Mouse (Mus musculus) thymus, postnatal 25 days (tissue): Measurements from ENCODE around the gene Hhipl2.
"Not testable (repeated sequence)": the region's sequence is repeated elsewhere in the genome, so short reads cannot be mapped to it uniquely, and the experiment has no call there.

Source experiments
- DNase-seq: peaks from one replicate; pipeline ENCODE4 v3.0.0; 2022

Hhipl2 gene

GRCm38 (mm10) chr1:183417873-183418272 lies at the start of gene Hhipl2:
TSS of gene Hhipl2 (plus strand) at chr1:183418215.
- no peak for DNase-seq

GRCm38 (mm10) chr1:183368601-183369400 lies 49.2 kb upstream of the Hhipl2 start:
- no peak for DNase-seq

- DNase-seq: peak; percentile 95
Observed at GRCm38 (mm10) chr1:183369427-183370014, 48.5 kb upstream of the Hhipl2 start, which contains the start of gene Mia3. TSS of gene Mia3 (minus strand) at chr1:183369553.

GRCm38 (mm10) chr1:183374728-183375127 lies 43.3 kb upstream of the Hhipl2 start:
- DNase-seq: no peak

- no peak for DNase-seq
Observed at GRCm38 (mm10) chr1:183377045-183377444, 41.0 kb upstream of the Hhipl2 start.

- no peak for DNase-seq
Observed at GRCm38 (mm10) chr1:183378321-183378941, 39.6 kb upstream of the Hhipl2 start.

- not testable (repeated sequence) for DNase-seq
Observed at GRCm38 (mm10) chr1:183379376-183379775, 38.6 kb upstream of the Hhipl2 start.

- DNase-seq: no peak
Observed at GRCm38 (mm10) chr1:183381816-183382215, 36.2 kb upstream of the Hhipl2 start.

- no peak for DNase-seq
Observed at GRCm38 (mm10) chr1:183382621-183383020, 35.4 kb upstream of the Hhipl2 start.

GRCm38 (mm10) chr1:183387421-183387820 lies 30.6 kb upstream of the Hhipl2 start:
- not testable (repeated sequence) for DNase-seq

- DNase-seq: peak; percentile 93
Observed at GRCm38 (mm10) chr1:183388426-183389406, 29.3 kb upstream of the Hhipl2 start, which contains the start of gene Taf1a. TSS of gene Taf1a (plus strand) at chr1:183388981.

- DNase-seq: no peak
Observed at GRCm38 (mm10) chr1:183403396-183403795, 14.6 kb upstream of the Hhipl2 start.

GRCm38 (mm10) chr1:183414081-183414727 lies 3.8 kb upstream of the Hhipl2 start:
- DNase-seq: no peak

- DNase-seq: no peak
Observed at GRCm38 (mm10) chr1:183419741-183420140, 1.7 kb downstream of the Hhipl2 start.

GRCm38 (mm10) chr1:183420296-183420695 lies 2.3 kb downstream of the Hhipl2 start:
- DNase-seq: peak; percentile 69

- DNase-seq: no peak
Observed at GRCm38 (mm10) chr1:183424100-183424499, 6.1 kb downstream of the Hhipl2 start.

- DNase-seq: no peak
Observed at GRCm38 (mm10) chr1:183434918-183435317, 16.9 kb downstream of the Hhipl2 start.

- peak; percentile 81 for DNase-seq
Observed at GRCm38 (mm10) chr1:183439036-183439435, 21.0 kb downstream of the Hhipl2 start.

GRCm38 (mm10) chr1:183442015-183442774 lies 24.2 kb downstream of the Hhipl2 start:
- peak; percentile 80 for DNase-seq

GRCm38 (mm10) chr1:183453066-183453465 lies 35.1 kb downstream of the Hhipl2 start:
- no peak for DNase-seq
